Mouse (Mus musculus): ENCODE measurements at regions not wholly inside any gene's neighbourhood (a gene's known extent, or its start where the extent isn't known, plus 50 kb on each side); places are given as distances from the start of the nearest gene placed in this dataset.

- peak; percentile 18 for DNase-seq
These were observed 154.4 kb upstream of the Bcl6 start for GRCm38 (mm10) chr16:24142915-24143541.

- no peak for DNase-seq
These were observed 150.5 kb upstream of the Bcl6 start for GRCm38 (mm10) chr16:24139109-24139508.

GRCm38 (mm10) chr16:24137266-24138033 is 148.8 kb upstream of the Bcl6 start:
- no peak for DNase-seq

- no peak for DNase-seq
These were observed 148.0 kb upstream of the Bcl6 start for GRCm38 (mm10) chr16:24136483-24137148.

GRCm38 (mm10) chr16:24135841-24136240 is 147.2 kb upstream of the Bcl6 start:
- DNase-seq, result no peak

- DNase-seq, result no peak
These were observed 146.7 kb upstream of the Bcl6 start for GRCm38 (mm10) chr16:24135351-24135750.

- DNase-seq, result no peak
These were observed 145.9 kb upstream of the Bcl6 start for GRCm38 (mm10) chr16:24134486-24135050.

- DNase-seq, result no peak
These were observed 142.0 kb upstream of the Bcl6 start for GRCm38 (mm10) chr16:24130646-24131045.

- no peak for DNase-seq
These were observed 141.0 kb upstream of the Bcl6 start for GRCm38 (mm10) chr16:24129701-24130100.

- DNase-seq, result no peak
These were observed 139.9 kb upstream of the Bcl6 start for GRCm38 (mm10) chr16:24128566-24128965.

GRCm38 (mm10) chr16:24124766-24125165 is 136.1 kb upstream of the Bcl6 start:
- no peak for DNase-seq

GRCm38 (mm10) chr16:24124083-24124482 is 135.4 kb upstream of the Bcl6 start:
- DNase-seq, result no peak

GRCm38 (mm10) chr16:24121633-24122032 is 133.0 kb upstream of the Bcl6 start:
- DNase-seq, result no peak

GRCm38 (mm10) chr16:24120836-24121235 is 132.2 kb upstream of the Bcl6 start:
- no peak for DNase-seq

- no peak for DNase-seq
These were observed 129.8 kb upstream of the Bcl6 start for GRCm38 (mm10) chr16:24118487-24118886.

- no peak for DNase-seq
These were observed 114.4 kb upstream of the Bcl6 start for GRCm38 (mm10) chr16:24102854-24103690.

GRCm38 (mm10) chr16:24097596-24097995 is 108.9 kb upstream of the Bcl6 start:
- DNase-seq, result no peak

GRCm38 (mm10) chr16:24096076-24096475 is 107.4 kb upstream of the Bcl6 start:
- DNase-seq, result no peak

- DNase-seq, result no peak
These were observed 107.0 kb upstream of the Bcl6 start for GRCm38 (mm10) chr16:24095630-24096029.

GRCm38 (mm10) chr16:24094566-24094965 is 105.9 kb upstream of the Bcl6 start:
- DNase-seq, result no peak

GRCm38 (mm10) chr16:24093624-24094023 is 105.0 kb upstream of the Bcl6 start:
- DNase-seq, result no peak

Measured in kidney, postnatal 10 days (tissue).